Mouse (Mus musculus): ENCODE results near the gene Slc39a7.

GRCm38 (mm10) chr17:33995651-33996050, 35.8 kb downstream of the Slc39a7 start:
- TF ChIP-seq POLR2A (IDR thresholded peaks at IDR 0.05; ENCODE audit: borderline replicate concordance, extremely low read depth, insufficient read depth, insufficient read length, poor library complexity, severe bottlenecking) (no peak), CTCF (IDR thresholded peaks at IDR 0.05; ENCODE audit: borderline replicate concordance, extremely low read depth, insufficient read depth, insufficient read length) (no peak)

All from brain, embryonic 14.5 days (tissue).